Mouse (Mus musculus): ENCODE data around the gene Naga. TPM values are rescaled to one million over a fixed set of nuclear protein-coding genes. Genes with fewer than 3 reads are reported as not detected.

The Naga gene
- polyA plus RNA-seq, 1 experiment from 2014 or later = 34.6 TPM

- H3K9me3 ChIP-seq (ENCODE audit: low read length) = no peaks in the 10 kb centered on the region
- TF ChIP-seq EP300 (IDR thresholded peaks at IDR 0.05; ENCODE audit: low read depth) = no peak
- no peak for TF ChIP-seq CTCF (IDR thresholded peaks at IDR 0.05; ENCODE audit: low read depth)
- no peak for ATAC-seq
Observed at GRCm38 (mm10) chr15:82286157-82286556, 52.6 kb downstream of the Naga start.

GRCm38 (mm10) chr15:82280638-82281037 is 58.1 kb downstream of the Naga start:
- ATAC-seq = no peak

More at GRCm38 (mm10) chr15:82286157-82286556, 52.6 kb downstream of the Naga start:
- Histone ChIP-seq H3K4me1 (ENCODE audit: insufficient read depth) (no peaks in the 10 kb centered on the region), H3K27ac (ENCODE audit: low read depth) (no peak overlapping the region), H3K4me2 (ENCODE audit: low read depth, low read length) (no peak overlapping the region), H3K4me3 (ENCODE audit: low read depth, low read length) (no peak overlapping the region), H3K36me3 (replicated peaks; ENCODE audit: insufficient read depth, low read length) (no peaks in the 10 kb centered on the region), H3K9ac (replicated peaks) (no peak overlapping the region), H3K27me3 (ENCODE audit: insufficient read depth, low read length) (no peaks in the 10 kb centered on the region)
- WGBS (ENCODE audit: insufficient replicate concordance) = 46% methylated on average over 12 of the region's 12 CpGs
- DNase-seq = no peak

More at GRCm38 (mm10) chr15:82280638-82281037, 58.1 kb downstream of the Naga start:
- no peak overlapping the region for H3K9ac ChIP-seq (replicated peaks)
- H3K4me3 ChIP-seq (ENCODE audit: low read depth, low read length) = no peak overlapping the region
- H3K4me2 ChIP-seq (ENCODE audit: low read depth, low read length) = no peak overlapping the region
- H3K36me3 ChIP-seq (replicated peaks; ENCODE audit: insufficient read depth, low read length) = no peaks in the 10 kb centered on the region
- no peak overlapping the region for H3K27ac ChIP-seq (ENCODE audit: low read depth)
- no peak for DNase-seq
- H3K27me3 ChIP-seq (ENCODE audit: insufficient read depth, low read length) = peaks cover 21% of the 10 kb centered on the region
- no peaks in the 10 kb centered on the region; the same call in 1 of the 2 replicates for H3K4me1 ChIP-seq (ENCODE audit: insufficient read depth)
- 73% methylated on average over 4 of the region's 4 CpGs for WGBS (ENCODE audit: insufficient replicate concordance)
- H3K9me3 ChIP-seq (ENCODE audit: low read length) = no peaks in the 10 kb centered on the region
- no peak for TF ChIP-seq EP300 (IDR thresholded peaks at IDR 0.05; ENCODE audit: low read depth)
- no peak for TF ChIP-seq CTCF (IDR thresholded peaks at IDR 0.05; ENCODE audit: low read depth)

Other genes starting within 250 kb of the Naga start
- gene Ccdc134, start 211.0 kb downstream of the Naga start, polyA plus RNA-seq (2015; fragmentation: Nextera tagmentation; extraction: Ambion mirVana) = 3.6 and 4.0 TPM in 2 replicates
- 30.3 and 33.6 TPM in 2 replicates for gene Srebf2, start 191.7 kb downstream of the Naga start, polyA plus RNA-seq (2015; fragmentation: Nextera tagmentation; extraction: Ambion mirVana)
- 0.08 and 0.13 TPM in 2 replicates for gene Shisa8, start 126.1 kb downstream of the Naga start, polyA plus RNA-seq (2015; fragmentation: Nextera tagmentation; extraction: Ambion mirVana)
- 2.0 and 2.3 TPM in 2 replicates for gene Tnfrsf13c, start 114.6 kb downstream of the Naga start, polyA plus RNA-seq (2015; fragmentation: Nextera tagmentation; extraction: Ambion mirVana)
- 27.8 and 30.7 TPM in 2 replicates for gene Cenpm, start 94.2 kb downstream of the Naga start, polyA plus RNA-seq (2015; fragmentation: Nextera tagmentation; extraction: Ambion mirVana)
- not detected in 2 replicates for gene 1500009C09Rik, start 86.5 kb downstream of the Naga start, polyA plus RNA-seq (2015; fragmentation: Nextera tagmentation; extraction: Ambion mirVana)
- gene Sept3, start 64.0 kb downstream of the Naga start, polyA plus RNA-seq (2015; fragmentation: Nextera tagmentation; extraction: Ambion mirVana) = 0.06 and 0.07 TPM in 2 replicates
- gene Wbp2nl, start 40.0 kb downstream of the Naga start, polyA plus RNA-seq (2015; fragmentation: Nextera tagmentation; extraction: Ambion mirVana) = 0.07 and 0.09 TPM in 2 replicates
- gene Pheta2, start within 50 bp of the Naga start, polyA plus RNA-seq (2015; fragmentation: Nextera tagmentation; extraction: Ambion mirVana) = 16.1 and 17.5 TPM in 2 replicates
- gene Smdt1, start within 50 bp of the Naga start, polyA plus RNA-seq (2015; fragmentation: Nextera tagmentation; extraction: Ambion mirVana) = 145 and 151 TPM in 2 replicates
- gene Ndufa6, start 15.4 kb upstream of the Naga start, polyA plus RNA-seq (2015; fragmentation: Nextera tagmentation; extraction: Ambion mirVana) = 642 and 691 TPM in 2 replicates
- gene Cyp2d22, start 41.3 kb upstream of the Naga start, polyA plus RNA-seq (2015; fragmentation: Nextera tagmentation; extraction: Ambion mirVana) = 42.0 and 44.9 TPM in 2 replicates
- 0.20 and 0.25 TPM in 2 replicates for gene Cyp2d11, start 55.1 kb upstream of the Naga start, polyA plus RNA-seq (2015; fragmentation: Nextera tagmentation; extraction: Ambion mirVana)
- gene Cyp2d10, start 68.3 kb upstream of the Naga start, polyA plus RNA-seq (2015; fragmentation: Nextera tagmentation; extraction: Ambion mirVana) = 384 and 387 TPM in 2 replicates
- 216 and 246 TPM in 2 replicates for gene Cyp2d9, start 94.5 kb upstream of the Naga start, polyA plus RNA-seq (2015; fragmentation: Nextera tagmentation; extraction: Ambion mirVana)
- gene Cyp2d12, start 216.1 kb upstream of the Naga start, polyA plus RNA-seq (2015; fragmentation: Nextera tagmentation; extraction: Ambion mirVana) = 0.07 TPM in 1 of 2 replicates, not detected in the other